Mouse (Mus musculus): ENCODE data around the gene Fam198b. TPM values are rescaled to one million over a fixed set of nuclear protein-coding genes. Genes with fewer than 3 reads are reported as not detected.

Fam198b gene
- total RNA-seq, 2 experiments from 2014 or later: 39.2 to 52.3 TPM

DNA sequence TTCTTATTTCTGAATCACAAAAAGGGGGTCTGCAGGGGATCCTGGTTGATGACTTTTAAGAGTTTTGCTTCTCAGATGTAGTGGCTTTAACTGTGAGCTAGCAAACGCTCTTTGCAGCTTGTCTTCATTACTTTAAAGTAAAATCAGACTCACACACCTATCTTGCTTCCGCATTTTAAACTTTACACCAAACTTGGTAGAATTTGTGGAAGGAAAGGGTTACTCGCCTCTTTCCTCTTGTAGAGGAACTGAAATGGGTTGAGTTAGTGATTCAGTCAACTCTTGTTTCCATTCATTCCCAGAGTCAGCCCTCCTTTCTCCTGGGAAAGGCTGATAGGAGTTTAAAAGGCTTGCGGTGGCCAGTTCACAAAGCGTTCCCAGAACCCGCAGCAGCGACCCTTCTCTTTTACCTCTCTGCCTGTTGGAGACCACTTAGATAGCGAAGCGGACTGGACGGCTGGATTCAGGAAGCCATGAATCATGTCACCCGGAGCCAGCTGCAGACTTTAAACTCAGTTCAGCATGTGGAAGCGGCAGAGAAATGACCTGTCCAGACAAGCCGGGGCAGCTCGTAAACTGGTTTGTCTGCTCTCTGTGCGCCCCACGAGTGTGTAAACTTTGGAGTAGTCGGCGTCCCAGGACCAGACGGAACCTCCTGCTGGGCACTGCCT lies 1.5 kb downstream of the Fam198b start:
- peak; percentile 36 for DNase-seq

DNA sequence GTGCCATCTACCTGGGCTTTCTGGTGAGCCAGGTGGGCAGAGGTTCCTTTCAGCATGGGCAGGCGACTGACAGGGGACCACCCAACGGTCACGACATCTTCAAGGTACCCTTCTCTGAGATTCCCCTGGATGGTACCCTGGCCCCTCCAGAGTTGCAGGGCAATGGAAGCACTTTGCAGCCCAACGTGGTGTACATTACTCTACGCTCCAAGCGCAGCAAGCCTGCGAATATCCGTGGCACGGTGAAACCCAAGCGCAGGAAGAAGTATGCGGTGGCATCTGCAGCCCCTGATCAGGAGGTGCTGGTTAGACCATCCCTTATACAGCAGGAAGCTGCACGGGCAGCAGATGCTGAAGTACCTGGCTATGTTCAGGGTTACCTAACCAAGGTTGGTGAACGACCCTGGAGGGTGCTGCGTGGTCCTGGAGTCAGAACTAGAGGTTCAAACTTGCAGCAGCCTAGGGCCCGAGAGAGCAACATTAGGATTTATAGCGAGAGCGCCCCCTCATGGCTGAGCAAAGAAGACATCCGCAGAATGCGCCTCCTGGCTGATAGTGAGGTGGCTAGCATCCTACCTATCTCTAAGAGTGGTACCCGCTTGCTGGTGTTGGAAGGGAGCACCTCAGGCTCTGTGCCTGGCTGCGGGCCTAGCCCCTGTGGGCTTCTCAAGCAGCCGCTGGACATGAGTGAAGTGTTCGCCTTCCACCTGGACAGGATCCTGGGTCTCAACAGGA lies 2.2 kb downstream of the Fam198b start:
- peak; percentile 39 for DNase-seq

DNA sequence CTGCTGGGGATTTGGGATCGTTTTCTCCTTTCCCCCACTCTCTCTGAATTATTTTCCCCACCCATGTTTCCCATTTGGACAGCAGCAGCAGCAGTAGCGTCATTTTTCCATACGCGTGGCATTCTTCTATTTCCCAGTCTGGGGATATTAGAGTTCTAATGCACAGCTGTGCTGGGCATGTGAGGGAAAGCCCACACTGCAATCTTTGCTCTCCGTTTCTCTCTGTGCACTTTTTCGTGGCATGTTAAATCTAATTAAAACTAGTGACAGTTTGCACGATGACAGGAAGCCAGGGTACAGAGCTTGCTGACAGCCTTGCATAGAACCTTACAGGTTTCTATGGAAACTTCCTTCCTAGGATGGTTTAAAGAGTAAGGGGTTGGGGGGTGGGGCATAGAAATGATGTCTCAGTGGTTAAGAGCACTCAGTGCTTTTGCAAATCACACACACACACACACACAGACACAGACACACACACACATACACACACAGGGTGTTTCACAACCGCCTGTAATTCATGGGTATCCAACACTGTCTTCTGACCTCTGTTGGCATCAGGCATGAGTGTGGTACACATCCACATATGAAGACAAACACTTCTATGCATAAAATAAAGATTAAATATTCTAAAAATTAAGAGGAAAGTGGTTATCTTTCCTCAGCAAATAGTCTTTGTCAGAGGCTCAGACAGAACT lies 3.0 kb downstream of the Fam198b start:
- DNase-seq: no peak

DNA sequence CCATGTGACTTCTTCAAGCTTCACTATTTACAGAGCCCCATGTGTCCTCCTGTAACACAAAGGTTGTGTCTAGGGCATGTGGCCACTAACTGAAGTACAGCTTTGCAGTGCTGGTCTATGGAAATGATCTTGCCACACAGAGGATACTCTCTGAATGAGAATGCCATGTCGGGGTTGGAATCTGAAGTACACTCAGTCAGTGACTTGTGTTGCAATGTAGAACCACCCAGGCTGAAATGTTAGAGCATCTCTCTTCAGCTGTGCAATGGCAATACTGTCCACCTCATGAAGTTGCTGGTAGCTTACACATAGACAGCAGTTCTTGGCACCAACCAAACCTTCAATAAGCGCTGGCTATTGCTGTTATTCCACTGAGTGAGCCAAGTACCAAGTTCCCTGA lies 3.6 kb downstream of the Fam198b start:
- no peak for DNase-seq

DNA sequence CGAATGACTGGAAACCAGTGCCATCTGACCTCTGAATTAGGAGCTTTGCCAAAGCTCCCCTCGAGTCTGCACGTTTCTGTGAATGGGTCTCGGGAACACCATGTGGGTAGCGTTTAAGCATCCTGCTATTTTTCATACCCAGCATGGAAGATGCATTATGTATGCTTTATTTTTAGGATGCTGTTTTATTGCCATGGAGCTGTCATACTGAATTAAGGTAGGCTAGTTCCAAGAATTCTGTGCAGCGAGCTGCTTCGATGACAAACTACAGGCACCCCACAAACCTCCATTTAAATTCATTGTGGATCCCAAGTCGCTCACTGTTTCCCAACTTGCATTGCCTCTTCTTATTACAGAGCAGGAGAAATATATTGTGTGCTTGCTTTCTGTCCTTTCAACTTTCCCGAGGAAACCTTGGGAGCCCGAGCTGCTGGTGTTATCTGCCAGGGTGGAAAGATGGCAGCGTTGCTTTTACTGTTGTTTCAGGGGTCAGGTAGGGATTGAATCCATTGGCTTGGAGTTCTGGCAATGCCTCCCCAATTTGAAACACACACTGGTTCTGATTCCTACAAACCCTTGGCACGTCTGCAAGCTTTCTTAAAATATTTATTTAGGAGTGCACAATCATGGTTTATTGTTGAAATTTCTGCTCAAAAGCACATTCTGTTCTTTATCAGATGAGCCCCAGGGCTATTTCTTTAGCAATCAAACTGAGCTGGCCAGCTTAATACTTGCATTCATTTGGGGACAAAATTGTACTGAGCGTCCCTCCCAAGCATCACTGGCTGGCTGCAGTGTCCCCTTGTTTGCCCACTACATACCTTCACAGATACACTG lies 13.4 kb downstream of the Fam198b start:
- DNase-seq: no peak

DNA sequence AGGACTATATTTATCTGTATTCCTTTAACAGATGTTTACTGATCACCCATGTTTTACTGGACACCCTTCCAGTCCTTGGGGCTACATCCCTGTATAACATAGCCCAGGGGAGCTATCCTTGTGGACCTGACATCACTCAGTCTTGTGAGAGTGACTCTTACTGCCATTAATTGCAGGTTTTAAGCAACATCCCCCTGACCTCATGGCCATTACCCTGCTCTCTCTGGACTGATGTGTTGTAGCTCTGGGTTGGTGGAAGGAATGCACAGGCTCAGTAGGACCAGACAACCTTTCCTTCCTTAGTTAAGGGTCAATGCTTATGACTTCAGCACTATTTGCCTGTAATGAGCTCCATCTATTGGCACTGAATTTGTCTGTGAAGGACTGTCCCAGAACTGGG lies 14.2 kb downstream of the Fam198b start:
- DNase-seq: no peak

DNA sequence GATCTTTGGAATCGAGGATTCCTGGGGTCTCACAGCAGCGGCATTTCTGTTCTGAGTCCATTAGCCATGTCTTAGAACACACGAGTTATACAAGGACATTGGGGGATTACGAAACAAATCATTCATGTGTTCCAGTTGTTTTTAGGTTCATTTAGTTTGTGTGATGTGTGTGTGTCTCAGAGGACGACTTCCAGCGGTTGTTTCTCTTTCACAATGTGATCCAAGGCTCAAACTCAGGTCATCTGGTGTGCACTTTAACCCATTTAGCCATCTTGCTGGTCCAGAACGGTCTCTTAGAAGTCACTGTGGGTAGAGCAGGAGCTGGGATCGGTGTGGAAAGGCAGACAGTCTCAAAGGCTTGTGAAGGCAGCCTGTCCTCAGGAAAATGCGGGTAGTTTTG lies 15.6 kb downstream of the Fam198b start:
- DNase-seq: no peak

DNA sequence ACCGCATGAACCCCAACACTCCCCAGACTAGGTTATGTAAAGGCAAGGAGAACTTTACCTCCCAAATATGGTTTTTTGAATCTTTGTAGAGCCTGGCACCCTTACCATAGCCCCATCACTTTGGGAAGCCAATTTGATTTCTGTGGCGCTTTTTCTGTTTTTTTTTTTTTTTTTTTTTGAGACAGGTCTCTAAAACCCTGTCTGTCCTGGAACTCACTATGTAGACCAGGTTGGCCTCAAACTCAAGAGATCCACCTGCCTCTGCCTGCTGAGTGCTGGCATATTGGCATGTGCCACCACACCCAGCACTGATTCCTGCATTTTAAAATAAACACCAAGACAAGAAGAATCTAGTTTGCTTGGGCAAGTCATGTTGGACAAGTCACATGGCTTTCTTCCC lies 16.2 kb downstream of the Fam198b start:
- DNase-seq: no peak

DNA sequence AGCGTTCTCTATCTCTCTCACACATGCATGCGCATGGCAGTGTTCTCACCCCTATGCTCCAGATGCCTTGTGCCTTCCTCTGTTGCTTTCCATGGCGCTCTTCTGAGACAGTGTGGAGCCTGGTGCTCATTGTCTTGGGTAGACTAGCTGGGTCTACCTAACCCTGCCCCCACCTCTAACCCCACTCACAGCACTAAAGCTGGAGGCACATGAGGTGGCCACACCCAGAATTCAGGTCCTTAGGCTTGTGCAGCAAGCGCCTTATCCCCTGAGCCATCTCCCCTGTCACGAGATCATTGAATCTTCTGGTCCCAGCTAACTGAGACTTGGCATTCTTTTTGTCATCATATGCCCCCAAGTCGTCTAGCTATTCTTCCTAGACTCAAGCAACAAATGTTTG lies 17.0 kb downstream of the Fam198b start:
- DNase-seq: no peak

DNA sequence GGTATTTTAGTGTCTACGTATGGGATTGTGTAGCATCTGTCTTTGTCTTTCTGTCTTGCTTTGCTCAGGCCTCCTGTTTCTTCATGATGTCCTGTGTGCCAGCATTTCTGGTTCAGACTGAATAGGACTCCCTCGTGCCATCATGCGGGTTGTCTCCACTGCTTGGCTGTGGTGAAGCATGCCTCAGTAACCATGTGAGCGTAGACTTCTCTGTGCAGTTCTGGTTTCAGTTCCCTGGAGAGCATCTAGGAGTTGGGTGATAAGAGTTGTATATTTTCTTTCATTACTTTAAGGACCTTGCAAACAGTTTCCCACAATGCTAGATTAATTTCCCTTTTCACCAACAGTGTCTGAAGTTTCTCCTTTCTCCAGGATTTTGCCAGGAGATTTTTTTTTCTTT lies 17.4 kb downstream of the Fam198b start:
- DNase-seq: no peak

DNA sequence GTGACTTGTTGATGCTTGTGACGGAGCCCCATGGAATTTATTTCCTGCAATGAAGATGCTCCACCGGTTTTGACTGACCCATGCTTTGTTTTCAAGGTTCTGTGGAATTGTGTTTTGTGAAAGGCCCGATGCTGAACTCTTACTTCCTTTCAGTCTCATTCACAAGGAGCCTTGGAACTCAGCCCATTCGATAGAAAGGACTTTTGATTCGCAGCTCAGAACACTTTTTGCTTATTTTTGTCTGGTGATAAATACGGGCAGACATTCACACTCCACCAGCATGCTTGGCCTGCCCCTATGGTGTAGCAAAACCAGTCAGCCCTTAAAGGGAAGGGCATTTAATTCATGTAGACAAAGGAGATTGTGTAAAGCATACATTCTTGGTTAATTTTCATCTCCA lies 19.5 kb downstream of the Fam198b start:
- no peak for DNase-seq

DNA sequence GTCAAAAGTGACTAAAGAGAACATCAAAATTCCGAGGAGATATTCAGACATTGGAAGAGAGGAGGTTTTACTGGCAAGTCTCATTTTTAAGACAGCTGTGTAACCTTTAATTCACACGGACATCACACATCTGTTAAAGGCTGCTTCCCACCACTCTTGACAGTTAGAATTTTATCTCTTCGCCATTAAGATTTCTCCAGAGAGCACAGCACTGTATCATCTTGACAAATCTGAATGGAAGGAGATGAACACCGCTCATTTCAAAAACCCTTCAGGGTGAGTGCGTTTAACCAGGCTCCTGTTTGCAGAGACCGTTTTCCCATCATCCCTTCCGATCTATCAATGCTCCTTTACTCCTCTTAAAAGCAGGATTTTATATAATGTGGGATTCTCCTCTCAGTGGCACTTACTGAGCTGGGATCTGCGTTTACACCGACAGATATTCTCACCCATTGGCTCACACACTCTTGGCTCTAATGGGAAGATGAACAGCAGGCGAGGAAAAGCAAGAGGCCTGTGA lies 20.0 kb downstream of the Fam198b start:
- DNase-seq: no peak

DNA sequence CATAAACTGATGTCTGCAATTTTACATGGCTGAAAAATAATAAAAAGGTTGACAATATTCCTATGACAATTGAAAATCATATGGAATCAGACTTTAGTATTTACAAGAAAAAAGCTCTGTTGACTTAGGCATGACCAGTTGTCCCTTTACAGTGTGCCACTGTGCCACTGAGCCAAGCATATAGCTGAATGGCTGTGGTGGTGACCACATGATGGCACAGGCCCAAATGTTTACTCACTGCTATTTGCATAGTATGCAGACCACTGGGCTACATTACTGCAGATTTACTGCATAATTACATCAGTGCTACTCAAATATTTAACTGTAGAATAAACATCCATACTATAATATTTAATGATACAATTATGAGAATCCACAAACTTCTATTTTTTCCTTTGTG lies 21.1 kb downstream of the Fam198b start:
- no peak for DNase-seq

DNA sequence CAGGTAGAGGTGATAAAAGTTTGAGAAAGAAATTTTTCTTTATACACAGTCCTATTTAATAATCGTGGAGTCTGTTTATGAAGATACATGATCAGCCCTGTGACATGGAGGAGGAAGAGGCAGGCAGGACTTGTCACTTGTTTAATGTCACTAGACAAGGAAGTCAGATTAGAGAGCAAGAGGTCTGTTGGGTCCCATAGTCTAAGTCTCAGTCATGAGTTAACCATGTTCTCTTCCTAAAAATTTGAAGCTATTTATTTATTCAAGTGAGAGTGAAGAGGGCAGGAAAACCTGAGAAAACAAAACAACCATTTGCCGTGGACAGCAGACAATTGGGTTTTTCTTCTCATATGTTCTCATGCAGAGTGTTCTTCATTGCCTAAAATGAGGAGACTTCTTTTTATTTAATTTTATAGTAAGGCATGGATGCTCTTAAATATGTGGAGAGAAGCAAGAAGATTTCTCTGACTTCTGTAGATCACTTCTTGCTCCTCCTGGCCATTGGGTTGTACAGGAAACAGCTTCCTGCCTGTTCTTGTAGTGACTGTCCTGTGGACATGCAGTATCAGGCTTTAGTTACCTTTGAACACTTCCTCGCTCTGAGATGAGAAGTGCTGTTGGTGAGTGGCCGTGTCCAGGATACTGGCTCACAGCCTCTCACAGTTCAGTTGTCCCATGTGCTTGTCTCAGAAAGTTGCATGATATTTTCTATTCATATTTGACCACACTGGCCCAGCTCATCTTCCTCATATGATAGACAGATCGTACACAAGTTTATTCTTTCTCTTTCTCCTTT lies 22.1 kb downstream of the Fam198b start:
- DNase-seq: no peak

DNA sequence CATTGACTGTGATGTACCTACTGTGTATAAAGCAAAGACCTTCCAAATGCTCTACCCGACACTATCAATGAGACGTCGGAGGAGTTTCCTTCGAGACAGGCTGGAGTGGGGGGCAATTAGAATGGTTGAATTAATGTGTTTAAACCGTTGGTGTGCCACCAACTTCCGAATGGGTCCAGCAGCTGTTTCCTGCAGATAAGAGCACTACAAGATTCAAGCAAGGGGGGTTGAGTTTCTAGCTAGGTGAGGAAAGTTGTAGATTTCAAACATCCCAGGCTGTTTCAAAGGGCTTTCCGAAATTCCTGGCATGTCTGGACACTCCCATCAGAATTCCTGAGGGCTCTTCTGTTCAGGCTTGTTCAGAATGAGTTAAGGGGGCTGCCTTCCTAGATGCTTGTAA lies 22.9 kb downstream of the Fam198b start:
- no peak for DNase-seq

DNA sequence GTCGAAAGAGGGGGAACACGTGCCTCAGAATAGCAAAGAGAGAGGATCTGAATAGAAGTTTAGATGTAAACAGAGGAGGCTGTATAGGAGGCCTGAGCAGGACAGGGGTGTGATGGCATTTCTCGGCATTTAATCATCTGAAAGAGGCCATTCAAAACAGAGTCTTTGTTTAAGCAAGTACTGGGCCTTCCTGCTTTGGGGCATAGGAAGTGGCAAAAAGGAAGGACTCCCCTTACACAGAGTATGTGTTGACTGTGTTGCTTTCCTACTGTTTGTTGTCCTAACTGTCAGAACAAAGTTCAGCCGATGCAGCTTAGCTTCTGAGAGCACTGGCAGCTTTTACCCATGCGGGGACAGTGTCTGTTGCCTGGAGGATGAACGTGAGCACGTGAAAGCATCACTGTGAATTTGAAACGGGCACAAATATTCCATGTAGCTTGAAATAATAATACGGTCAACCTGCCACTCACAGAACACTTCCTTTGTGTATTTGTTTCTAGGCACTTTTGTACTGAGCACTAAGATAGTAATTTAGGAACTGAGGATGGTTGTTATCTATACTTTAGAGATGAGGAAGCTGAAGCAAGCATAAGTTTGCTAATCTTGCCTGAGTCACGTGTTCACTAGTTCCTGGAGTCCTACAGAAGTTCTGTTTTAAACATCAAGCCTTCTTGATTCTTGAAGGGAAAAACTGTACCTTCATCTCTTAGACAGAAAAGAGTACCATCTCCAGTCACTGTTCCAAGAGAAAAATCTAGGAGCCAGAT lies 26.2 kb downstream of the Fam198b start:
- no peak for DNase-seq

DNA sequence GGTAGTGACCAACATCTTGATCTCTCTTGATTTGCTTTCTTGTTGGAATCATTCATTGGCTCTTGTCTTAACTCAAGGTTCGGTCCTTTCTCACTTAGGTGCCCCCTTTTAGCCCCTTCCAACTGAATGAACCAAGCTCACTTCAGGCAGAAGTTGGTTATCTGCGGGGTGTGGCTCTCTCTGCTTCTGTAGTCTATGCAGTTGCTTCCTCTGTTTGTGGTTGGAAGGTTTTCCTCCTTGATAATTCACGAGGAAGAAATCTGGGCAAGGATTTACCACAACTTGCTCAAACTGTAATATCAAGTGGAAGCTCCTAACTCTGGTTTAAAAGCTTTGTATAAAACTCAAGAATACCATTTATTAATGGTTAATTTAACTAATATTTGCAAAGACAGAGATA lies 26.8 kb downstream of the Fam198b start:
- DNase-seq: no peak

DNA sequence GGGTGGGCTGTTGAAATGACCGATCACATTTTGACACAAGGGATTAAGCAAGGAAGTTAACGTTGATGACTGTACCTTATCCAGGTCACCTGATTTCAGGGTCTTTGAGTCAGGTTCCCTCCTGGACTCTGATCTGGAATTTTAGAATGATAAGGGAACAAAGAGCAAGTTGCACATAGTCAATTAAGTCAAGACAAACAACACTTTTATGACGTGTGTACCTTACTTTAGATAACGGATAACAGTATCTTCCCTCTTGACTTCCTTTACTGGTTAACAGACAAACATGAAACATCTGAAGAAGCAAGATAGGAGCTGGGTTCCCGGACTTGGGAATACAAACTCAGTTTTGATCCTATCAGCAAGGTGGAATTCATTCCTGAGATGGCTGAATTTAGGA lies 29.7 kb downstream of the Fam198b start:
- no peak for DNase-seq

DNA sequence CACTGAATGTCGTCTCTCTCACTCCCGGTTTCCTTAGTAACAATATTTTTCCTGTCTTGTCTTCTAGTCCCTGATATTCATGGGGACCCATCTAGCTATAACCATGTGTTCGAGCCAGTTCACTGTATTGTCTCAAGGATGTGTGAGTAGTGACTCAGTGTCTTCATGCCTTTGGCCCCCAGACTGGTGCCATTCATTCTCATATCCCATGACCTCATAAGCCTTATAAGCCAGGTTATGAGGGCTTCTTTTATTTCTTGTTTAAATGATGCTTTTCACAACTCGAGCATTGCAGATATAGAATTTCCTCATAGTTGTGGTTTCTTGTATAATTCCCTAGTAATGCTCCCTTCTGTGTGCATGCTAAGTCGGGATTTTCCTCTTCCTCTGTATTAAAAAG lies 31.9 kb downstream of the Fam198b start:
- DNase-seq: no peak

DNA sequence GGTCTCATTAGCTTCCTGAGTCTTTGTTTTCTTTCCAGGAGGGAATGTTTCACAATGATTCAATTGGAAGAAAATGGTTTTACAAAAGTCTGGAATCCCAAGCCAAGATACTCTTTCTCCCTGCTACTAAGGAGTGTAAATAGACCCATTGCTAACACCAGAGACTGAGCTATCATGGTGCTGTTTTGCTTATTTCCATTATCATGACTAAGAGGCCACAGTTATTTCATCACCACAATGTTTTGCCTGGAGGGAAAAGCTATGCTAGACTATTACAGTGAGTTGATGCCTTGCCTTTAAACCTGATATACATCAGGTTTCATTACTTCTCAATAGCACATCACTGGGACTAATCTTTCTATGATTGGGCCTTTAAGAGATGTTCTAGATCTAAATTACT lies 34.4 kb downstream of the Fam198b start:
- no peak for DNase-seq
